Mouse (Mus musculus) lung, postnatal 25 days (tissue): ENCODE data around the gene Pold4.
"Not testable (repeated sequence)": the region's sequence is repeated elsewhere in the genome, so short reads cannot be mapped to it uniquely, and the experiment has no call there.

Source experiments
- DNase-seq: peaks from one replicate; pipeline ENCODE4 v3.0.0; 2022; ENCODE audit warnings: low spot score

The Pold4 gene

DNA sequence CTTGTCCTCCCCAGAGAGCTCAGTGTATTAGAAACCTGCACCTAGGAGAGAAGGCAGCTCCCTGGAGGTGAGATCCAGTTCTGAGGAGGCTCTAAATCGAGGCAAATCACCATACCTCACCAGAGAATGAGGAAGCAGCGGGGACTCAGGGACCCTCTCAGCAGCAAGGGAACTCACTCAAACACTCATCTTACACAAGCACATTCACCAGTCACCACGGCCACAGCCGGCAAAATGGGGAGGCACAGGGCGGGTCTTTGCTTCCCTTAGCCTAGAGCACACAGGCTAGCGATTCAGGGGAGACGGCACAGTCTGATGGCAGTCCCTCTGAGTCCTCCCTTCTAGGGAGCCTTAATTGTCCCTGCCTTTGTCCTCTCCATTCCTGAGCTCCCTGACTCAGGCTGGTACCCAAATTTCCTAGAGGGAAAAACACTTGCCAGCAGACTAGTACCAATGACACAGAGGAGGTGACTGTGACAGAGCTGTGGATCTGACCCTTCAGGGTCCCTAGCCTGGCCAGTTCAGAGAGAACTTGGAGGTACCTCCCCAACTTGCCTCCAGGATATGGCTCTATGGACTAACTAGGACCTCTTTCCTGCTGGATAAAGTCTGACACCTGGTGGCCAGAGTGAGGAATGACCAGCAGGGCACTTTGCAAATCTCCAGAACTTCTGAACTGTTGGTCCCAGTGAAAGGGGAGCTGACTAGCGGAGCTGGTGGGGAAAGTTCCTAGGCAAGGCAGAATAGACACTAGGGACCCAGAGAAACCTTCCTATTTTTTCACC is 3.6 kb upstream of the Pold4 start:
- peak; percentile 86 for DNase-seq

DNA sequence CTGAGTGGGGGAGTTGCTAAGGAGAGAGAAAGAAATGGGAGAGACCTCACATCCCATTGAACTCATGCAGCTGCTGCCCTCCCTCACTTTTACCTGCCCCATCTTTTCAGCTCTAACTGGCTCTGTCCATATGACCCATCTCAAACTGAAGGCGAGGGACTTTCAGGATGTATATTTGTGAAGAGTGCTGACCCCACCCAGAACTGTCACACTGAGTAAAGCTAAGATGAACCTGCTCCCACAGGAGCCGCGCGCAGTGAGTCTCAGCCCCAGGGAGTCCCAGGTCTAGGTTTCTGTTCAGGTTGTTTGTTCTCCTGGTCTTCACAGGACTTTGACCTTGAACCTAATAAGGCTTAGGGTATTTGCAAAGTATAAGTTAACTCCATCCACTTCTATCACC is 2.8 kb upstream of the Pold4 start:
- DNase-seq = no peak

DNA sequence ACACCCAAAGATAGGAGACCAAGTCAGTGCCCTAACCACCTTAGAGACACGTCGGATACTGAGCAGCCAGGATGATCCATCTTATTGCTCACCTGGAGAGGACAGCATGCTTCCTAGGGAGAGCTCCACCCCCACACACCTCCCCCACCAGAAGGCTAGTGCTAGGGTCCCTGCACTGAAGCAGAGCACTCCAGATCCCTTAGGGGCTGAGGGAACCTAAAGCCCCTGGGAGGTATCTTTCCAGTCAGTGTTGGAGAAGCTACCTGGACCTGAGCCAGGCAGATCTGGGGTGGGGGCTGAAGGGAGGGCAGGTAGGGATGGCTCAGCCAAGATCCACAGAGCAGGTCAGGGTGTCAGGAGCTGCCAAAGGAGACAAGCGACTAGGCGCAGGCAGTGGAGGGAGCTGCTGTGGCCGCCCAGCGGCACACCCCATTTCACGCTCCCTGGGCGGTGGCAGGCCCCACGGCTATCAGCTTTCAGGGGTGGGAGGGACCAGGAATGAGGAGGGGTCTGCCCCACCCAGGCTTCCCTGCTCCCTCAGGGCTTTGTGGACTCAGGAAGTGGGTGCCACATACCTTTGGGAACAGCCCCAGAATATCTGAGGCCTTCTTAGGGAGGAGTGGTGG is 2.1 kb upstream of the Pold4 start:
- DNase-seq = no peak

DNA sequence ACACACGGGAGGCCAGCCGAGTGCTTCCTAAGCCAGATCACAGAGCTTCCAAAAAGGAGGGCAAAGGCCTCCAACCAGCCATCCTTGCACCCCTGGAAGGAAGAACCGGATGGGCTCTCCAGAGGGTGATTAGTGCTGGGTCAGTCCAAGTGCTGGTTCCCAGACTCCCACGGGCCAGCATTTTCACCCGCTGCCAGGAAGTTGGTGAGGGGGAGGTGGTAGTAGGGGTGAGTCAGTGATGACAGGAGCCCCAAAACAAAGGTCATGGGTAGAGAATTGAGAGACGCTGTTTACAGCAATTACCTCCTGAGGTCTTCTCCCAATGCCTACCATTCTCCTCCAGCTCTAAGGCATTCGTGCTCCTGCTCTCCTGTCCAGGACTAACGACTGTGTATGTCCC is 1.3 kb upstream of the Pold4 start:
- DNase-seq = no peak

DNA sequence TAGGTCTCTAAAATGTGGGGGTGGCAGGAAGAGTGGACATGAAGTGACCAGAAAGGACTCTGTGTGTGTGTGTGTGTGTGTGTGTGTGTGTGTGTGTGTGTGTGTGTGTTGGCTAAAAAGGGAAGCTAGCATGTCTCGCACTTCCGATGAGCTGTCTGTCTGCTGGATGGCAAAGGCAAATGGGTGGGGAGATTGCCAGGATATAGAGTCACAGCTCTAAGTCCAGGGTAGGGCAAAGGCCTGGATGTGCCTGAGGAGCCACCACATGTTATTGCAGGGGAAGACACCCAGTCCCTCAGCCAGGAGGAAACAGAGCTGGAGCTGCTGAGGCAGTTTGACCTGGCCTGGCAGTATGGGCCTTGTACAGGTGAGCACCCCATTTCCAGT is 480 bp downstream of the Pold4 start:
- DNase-seq = peak; percentile 79

DNA sequence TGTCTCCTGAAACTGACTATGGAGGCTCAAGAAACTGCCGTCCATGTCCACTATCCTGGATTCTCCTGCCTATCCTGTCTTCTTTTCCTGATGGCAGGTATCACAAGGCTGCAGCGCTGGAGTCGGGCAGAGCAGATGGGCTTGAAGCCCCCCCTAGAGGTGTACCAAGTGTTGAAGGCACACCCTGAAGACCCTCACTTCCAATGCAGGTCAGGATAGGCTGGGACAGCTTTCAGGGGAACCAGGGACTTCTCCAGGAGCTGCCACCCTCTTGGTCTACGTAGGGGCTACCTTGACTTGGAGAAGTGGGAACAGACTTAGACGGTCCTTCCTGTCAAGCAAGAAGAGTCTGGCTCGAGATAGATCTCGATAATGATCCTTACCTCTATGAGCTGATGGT is 952 bp downstream of the Pold4 start:
- no peak for DNase-seq

DNA sequence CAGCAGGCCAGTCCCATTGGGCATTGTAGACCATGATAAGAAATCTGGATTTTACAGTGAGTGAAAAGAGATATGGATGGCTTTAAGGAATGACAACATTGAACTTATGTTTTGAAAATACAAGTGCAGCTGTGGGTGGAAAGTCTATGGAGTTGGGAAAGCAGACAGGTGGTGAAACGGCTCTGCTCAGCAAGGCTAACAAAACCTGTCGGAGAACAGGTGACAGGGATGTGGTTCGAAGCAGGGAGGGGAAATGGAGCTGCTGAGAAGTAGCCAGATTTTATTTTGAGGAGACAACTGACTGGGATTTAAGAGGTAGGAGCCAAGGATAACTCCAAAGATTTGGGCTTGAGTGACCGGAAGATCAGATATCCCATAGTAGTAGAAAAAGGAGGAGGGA is 2.8 kb downstream of the Pold4 start:
- DNase-seq = no peak

DNA sequence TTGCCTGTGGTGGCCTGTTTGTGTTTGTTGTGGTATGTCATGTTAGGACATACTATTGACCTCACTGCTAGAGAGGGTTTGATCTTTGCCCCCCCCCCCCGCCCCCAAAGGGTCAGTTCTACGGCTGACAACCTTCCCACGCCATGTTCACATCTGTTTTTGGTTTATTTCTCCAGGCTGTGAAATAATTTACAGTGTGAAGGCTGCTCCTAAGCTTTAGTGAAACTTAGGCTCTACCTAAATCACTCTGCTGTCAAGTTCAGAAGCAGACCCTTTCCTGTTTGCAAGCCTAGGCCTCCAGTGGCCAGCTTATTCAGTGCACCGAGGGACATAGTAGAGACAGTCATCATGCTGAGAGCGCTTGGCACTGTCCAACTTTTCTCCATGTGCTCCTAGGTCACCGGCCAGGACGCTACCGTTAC is 8.6 kb downstream of the Pold4 start:
- no peak for DNase-seq

DNA sequence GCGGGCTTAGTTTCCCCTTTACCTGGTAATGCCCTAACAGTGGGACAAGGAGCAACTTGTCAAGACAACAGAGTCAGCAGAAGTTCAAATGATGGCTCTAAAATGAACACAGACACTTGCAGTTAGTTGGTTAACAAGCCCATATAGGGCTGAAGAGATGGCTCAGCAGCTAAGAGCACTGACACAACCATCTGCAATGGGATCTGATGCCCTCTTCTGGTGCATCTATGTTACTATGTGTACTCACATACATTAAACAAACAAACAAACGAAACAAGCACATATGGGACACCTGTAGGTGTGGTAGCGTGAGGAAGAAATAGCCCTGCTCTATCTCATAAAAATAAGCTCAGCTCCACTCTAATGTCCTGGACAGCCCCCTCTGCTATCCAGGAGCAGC is 10.7 kb downstream of the Pold4 start:
- no peak for DNase-seq

DNA sequence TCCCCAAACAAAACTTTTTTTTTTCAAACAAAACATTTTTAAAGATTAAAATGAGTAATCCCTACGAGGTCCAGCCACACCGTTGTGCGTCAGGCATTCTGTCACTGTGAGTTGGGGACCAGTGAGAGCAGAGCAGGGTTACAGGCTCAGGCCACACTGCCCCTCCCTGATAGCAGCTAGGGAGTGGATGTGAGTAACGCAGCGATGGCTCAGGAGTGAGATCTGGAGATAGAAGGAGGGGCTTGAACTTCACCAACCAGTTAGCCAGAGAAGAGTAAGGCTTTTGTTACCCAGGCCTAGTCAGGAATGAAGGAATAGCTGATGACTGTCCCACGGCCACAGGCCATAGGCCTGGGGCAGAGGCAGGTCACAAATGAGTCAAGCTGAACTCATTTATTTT is 13.1 kb downstream of the Pold4 start:
- no peak for DNase-seq

DNA sequence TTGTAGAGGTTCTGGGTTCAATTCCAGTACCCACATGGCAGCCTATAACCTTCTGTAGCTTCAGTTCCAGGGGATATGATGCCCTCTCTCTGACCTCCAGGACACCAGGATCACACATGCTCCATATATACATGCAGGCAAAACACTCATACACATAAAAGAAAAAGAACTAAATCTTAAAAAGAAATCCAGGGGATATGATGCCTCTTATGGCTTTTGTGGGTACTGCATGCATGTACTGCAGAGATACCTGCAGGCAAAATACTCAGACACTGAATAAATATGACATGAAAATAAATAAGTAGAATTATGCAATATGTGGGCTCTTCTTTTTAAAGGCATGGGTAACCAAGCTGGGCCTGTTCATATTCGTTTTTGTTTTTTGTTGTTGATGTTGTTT is 15.3 kb downstream of the Pold4 start:
- DNase-seq = no peak

DNA sequence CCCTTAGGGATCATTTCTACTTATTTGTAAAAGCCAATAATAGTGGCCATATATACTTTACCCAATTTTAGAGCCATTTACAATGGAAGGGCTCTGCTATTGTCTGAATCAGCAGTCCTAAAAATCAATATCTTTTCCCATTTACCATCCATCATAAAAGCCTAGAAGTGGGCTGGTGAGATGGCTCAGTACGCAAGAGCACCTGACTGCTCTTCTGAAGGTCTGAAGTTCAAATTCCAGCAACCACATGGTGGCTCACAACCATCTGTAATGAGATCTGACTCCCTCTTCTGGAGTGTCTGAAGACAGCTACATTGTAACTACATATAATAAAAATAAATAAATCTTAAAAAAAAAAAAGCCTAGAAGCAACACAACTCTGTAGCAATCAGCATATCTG is 17.0 kb downstream of the Pold4 start:
- not testable (repeated sequence) for DNase-seq

DNA sequence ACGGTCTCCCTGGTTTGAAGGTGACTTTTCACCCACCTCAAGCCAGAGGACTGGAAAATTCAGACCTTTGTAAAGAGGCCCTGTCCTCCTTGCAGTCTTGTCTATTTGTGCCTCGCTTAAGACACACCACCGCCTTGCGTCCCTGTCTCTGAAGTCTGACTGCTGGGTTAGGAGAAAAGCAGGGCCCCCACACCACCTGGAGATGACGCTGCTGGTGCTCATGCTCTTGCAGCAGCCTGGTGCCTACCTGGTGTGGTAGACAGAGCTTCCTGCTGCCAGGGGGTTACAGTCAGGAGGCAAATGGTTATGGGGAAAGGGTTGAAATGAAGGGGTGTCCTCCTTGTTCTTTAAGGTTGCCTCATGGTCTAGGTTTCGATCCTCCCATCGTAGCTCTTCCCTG is 22.5 kb downstream of the Pold4 start:
- no peak for DNase-seq

DNA sequence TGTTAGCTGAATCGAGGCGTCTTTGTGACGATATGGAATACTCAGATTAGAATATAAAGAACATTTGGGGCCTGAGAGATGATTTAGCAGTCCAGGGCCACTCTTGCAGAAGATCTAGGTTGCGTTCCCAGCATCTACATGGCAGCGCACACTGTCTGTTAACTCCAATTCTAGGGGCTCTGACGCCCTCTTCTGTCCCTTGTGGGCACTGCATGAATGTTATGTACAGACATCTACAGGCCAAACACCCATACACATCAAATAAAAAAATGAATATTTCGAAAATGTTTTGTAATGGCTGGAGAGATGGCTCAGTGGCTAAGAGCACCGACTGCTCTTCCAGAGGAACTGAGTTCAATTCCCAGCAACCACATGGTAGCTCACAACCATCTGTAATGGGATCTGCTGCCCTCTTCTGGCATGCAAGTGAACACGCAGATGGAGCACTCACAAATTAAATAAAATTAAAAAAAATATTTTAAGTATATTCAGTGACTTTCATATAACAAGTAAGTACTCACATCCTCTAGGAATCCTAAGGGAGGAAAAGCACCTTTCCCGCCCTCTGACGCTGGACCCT is 24.0 kb downstream of the Pold4 start:
- no peak for DNase-seq

DNA sequence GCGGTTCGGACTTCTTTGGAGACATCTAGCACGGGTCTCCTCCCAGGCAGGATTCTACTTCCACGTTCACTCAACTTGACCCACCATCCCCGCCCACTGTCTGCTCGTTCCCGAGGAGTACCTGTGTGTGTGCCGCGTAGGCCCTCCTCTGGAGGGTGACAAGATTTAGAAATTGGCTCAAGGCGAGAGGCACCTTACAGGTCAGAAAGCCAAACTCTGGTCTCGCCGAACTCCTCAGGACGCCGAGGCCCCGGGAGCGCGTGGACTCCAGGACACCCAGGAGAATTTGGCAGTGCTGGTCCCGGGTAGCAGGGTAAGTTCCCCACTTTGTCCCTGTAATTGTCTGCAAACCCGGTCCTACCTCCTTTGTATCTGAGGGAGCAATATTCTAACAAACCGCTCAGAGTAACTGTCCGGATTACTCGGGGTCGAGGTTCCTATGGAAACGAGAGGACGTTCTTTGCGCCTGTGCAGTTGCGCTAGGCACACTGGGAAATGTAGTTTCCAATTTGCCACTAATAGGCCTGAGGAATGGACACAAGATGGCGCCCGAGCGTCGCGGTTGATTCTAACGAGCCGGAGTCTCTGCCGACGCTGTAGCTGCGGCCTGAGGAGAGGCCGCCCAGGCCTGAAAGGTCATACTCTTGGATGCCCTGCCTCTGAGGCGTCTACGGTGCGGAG is 25.7 kb downstream of the Pold4 start:
- peak; percentile 95 for DNase-seq

DNA sequence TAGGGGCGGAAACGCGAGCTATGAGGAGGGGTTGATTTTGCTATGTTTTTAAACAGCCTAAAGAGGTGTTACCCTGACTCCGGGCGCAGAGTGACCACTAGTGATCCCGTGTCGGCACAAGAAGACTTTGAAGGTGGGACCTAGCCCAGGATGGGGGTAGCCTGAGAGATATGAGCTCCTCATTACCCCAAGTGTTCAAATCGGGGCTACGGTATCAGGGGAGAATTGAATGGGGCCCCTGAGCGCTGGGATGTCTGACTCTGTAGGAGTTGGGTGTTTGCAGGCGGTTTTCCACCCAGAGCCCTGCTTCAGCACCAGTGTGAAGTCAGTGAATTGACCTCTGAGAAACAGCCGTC is 26.2 kb downstream of the Pold4 start:
- DNase-seq = no peak

DNA sequence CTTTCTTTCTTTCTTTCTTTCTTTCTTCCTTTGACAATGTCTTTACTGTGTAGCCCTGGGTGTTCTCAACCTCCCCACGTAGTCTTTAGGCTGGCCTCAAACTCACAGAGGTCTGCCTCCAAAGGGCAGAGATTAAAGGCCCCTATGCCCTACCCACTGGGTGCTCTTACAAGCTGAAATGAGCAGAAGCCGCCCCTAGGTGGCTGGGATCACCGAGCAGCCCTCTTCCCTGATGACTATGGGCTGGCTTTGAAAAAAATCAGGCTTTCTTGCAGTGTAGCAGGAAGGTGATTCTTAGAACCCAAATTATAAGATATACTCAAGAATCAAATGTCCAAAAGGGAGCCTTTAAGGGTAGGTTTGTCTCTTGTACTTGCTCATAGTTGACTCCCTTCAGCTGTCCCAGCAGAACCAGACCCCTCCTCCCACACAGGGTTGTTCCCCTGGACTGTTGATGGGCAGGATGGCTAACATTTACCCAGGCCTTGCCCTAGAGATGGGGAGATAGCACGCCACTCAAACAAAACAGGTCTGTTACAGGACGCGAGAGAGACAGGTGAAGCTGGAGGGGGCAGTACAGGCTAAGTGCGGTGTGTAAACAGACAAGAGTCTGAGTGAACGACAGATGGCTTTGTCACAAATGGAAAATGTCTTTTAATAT is 29.5 kb downstream of the Pold4 start:
- DNase-seq = no peak

DNA sequence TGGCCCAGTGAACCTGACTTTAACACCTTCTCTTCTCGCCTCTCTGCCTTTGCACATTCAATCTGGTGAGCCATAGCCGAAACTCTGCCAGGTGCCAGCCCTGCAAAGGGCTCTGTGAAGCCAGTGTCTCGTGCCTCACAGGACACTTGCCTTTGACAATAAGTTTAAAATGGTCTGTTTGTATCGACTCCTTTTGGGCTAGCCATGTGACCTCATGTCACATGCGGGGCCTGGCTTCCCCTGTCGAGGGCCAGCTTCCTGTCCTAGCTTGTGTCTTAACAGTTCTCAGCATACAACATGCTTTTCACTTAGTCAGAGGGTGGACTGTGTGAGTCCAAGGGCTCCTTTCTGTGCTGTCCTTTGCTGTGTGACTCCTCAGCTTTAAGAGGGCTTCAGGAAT is 31.1 kb downstream of the Pold4 start:
- DNase-seq = no peak

DNA sequence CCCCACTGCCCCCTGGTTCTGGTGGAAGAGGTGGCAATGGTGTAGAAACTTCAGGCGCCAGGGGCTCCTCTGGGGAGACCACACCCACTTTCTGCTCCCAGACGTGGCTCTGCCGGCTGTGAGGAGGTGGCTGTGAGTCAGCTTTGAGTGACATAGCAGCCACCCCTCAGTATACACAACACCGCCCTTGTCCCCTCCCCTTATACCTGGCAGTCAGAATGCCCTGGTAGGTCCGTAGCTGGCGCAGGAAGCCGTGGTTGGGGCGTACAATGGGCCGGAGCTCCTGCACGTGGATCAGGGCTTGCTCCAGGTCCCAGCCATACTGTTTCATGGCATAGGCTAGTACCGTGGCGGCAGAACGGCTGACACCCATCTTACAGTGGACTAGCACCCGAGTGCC is 32.0 kb downstream of the Pold4 start:
- no peak for DNase-seq

DNA sequence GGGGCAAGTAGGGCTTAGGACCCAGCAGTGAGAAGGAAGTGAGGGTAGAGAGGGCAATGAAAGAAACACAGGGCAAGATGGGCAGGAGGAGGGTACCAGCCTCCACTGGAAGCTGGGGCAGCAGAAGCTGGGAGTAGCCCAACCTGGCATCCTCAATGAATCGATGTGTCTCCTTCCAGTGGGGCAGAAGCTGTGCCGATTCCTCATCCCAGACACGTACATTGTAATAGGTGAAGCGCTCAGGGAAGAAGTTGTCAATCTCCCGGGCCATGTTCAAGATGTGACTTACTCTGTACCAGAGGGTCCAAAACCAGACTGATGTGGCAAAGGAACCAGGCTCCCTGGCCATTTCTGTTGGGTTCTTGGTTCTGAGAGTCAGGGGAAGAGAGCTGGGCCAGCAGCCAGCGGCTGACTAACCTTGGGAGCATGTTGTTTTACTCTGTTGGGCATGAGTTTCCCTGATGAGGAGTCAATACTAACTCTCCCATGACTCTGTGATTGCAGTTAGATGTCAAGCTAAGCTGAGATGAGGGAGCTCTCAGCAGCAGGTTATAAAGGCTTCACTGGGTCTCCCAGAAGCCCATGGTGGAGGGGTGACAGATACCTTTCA is 32.6 kb downstream of the Pold4 start:
- no peak for DNase-seq

DNA sequence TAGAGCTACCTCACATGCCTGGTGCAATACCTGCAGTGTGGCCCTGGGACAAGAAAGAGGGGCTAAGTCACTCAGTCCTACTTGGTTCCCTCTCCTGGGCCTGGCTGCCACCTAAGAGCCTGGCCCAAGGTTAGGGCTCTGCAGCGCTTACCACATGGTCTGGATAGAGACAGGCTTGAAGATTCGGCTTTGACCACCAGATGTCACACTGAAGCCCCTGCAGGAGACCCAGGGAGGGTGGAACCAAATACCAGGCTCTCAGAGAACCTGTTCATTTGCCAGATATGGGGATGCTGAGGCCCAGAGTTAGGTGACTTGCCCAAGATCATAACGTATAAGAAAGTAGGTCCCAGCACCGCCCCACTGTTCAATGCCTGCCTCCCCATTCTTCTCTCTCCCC is 34.3 kb downstream of the Pold4 start:
- DNase-seq = no peak
